Mouse (Mus musculus) heart, embryonic 15.5 days (tissue): ENCODE measurements around the gene Prl7c1. TPM values are rescaled to one million over a fixed set of nuclear protein-coding genes. Genes with fewer than 3 reads are reported as not detected.
"Not testable (repeated sequence)": the region's sequence is repeated elsewhere in the genome, so short reads cannot be mapped to it uniquely, and the experiment has no call there.

Experiments
- ATAC-seq: fragments of 200-750 bp; cut with Nextera tagmentation; replicated peaks from 2 replicates; pipeline ENCODE4 v1.8.0; 2017; ENCODE audit warnings: low read depth, moderate TSS enrichment; ENCODE audit not compliant: insufficient number of reproducible peaks, insufficient read depth, low FRiP score
- H3K27ac ChIP-seq: fragments of 300-500 bp; sonication (generic); 2 replicates; pipeline ENCODE4 v1.5.1; 2015; ENCODE audit warnings: mild to moderate bottlenecking, inconsistent platforms
- H3K27me3 ChIP-seq: fragments of 300-500 bp; sonication (generic); 2 replicates; pipeline ENCODE4 v1.6.1; 2015; ENCODE audit warnings: inconsistent platforms
- H3K36me3 ChIP-seq: fragments of 300-500 bp; sonication (generic); 2 replicates; pipeline ENCODE4 v1.6.1; 2015; ENCODE audit warnings: mild to moderate bottlenecking, inconsistent platforms
- H3K4me1 ChIP-seq: fragments of 300-500 bp; sonication (generic); replicated peaks from 2 replicates; pipeline ENCODE4 v1.6.1; 2015; ENCODE audit warnings: inconsistent platforms
- H3K4me2 ChIP-seq: fragments of 300-500 bp; sonication (generic); 2 replicates; pipeline ENCODE4 v1.6.1; 2015; ENCODE audit warnings: inconsistent platforms, mild to moderate bottlenecking, moderate library complexity
- H3K4me3 ChIP-seq: fragments of 300-500 bp; sonication (generic); 2 replicates; pipeline ENCODE4 v1.5.1; 2015; ENCODE audit warnings: mild to moderate bottlenecking, inconsistent platforms
- H3K9ac ChIP-seq: fragments of 300-500 bp; sonication (generic); 2 replicates; pipeline ENCODE4 v1.6.1; 2015; ENCODE audit warnings: mild to moderate bottlenecking, inconsistent platforms
- H3K9me3 ChIP-seq: fragments of 300-500 bp; sonication (generic); replicated peaks from 2 replicates; pipeline ENCODE4 v1.6.1; 2016; ENCODE audit warnings: inconsistent platforms
- whole genome bisulfite sequencing: fragments of 180-500 bp; shearing (Covaris S2); methylation state at CpG from one replicate; pipeline ENCODE4 v1.1.7; 2015; ENCODE audit warnings: mixed read lengths; 5-methylcytosine and 5-hydroxymethylcytosine counted together
- polyA plus RNA-seq: library from polyadenylated mRNA; unstranded; fragments of >200 nt; fragmentation: Nextera tagmentation; extraction: Ambion mirVana; gene quantifications from 2 replicates; pipeline ENCODE4 v1.2.1, GENCODE M21; 2015

The Prl7c1 gene
- polyA plus RNA-seq = not detected in 2 replicates

- H3K9me3 ChIP-seq, ATAC-seq: not testable (repeated sequence)
- 66% methylated on average over 3 of the region's 3 CpGs for WGBS
These were observed at the start of gene Prl7c1 for GRCm38 (mm10) chr13:27780704-27781103. Gene Prl7c1, minus strand, starts transcription at chr13:27780804.

DNA sequence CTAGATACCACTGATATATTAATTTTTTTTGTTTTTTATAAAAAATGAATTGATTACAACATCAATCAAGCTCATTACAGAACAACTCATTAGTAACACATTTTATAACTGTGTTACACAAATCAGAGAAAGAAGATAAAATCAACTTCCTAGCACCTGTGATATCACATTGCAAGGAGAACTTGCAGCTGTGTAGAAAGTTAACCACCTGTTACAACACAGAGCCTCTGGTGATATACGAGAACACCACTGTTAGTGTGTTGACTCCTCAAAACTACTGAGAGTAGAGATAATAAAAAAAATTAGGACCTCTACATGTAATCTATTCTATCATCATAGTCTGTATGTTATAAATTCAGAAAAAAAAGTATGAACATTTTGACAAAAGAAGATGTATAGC is 22.2 kb upstream of the Prl7c1 start:
- H3K9me3 ChIP-seq = no peaks in the 10 kb centered on the region
- no peak overlapping the region for H3K4me2 ChIP-seq
- H3K4me3 ChIP-seq = no peak overlapping the region
- no peaks in the 10 kb centered on the region for H3K27me3 ChIP-seq
- no peak for ATAC-seq
- WGBS = 69% methylated on average over 1 of the region's 1 CpGs
- no peak overlapping the region for H3K27ac ChIP-seq
- no peaks in the 10 kb centered on the region for H3K36me3 ChIP-seq
- H3K4me1 ChIP-seq = no peaks in the 10 kb centered on the region
- no peak overlapping the region for H3K9ac ChIP-seq

More at GRCm38 (mm10) chr13:27780704-27781103, at the start of gene Prl7c1:
- H3K4me3 ChIP-seq, H3K9ac ChIP-seq, H3K36me3 ChIP-seq, H3K4me1 ChIP-seq, H3K4me2 ChIP-seq, H3K27ac ChIP-seq, H3K27me3 ChIP-seq: not testable (repeated sequence)

- no peak within 1 kb of the TSS for H3K4me3 ChIP-seq
- H3K27ac ChIP-seq = no peak within 1 kb of the TSS
- no peaks in the 10 kb centered on the region for H3K4me1 ChIP-seq
- WGBS = 78% methylated on average over 1 of the region's 1 CpGs
- ATAC-seq = no peak
- H3K27me3 ChIP-seq = no peaks in the 10 kb centered on the region
- H3K9me3 ChIP-seq = no peaks in the 10 kb centered on the region
- H3K9ac ChIP-seq = no peak within 1 kb of the TSS
- H3K4me2 ChIP-seq = no peak within 1 kb of the TSS
- no peaks in the 10 kb centered on the region for H3K36me3 ChIP-seq
These were observed 20.8 kb upstream of the Prl7c1 start, which contains the start of gene Prl2a1 for GRCm38 (mm10) chr13:27801354-27801753. Gene Prl2a1, plus strand, starts transcription at chr13:27801654.

DNA sequence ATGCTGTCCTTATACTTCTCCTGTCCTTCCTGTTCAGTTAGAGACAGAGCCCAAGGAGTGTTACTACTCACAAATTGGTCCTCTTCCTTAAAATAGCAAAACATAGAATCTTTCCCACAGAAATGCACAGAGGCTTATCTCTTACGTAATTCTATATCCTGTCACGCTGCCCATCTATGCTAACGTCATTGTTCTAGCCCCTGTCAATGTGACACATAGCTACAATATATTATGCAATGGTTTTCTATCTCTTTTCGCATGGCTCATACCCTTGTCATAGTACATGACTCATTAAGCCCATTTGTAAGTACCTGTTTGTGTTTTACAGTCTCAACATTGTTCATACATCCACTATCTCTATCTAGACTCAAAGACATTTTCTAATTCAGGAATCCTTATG is 18.7 kb upstream of the Prl7c1 start:
- H3K9me3 ChIP-seq = no peaks in the 10 kb centered on the region

GRCm38 (mm10) chr13:27734512-27735186 is 46.0 kb downstream of the Prl7c1 start:
- no peaks in the 10 kb centered on the region for H3K36me3 ChIP-seq
- no peaks in the 10 kb centered on the region for H3K9me3 ChIP-seq
- H3K27me3 ChIP-seq = no peaks in the 10 kb centered on the region
- ATAC-seq = no peak
- no peak overlapping the region for H3K4me3 ChIP-seq
- no peak overlapping the region for H3K4me2 ChIP-seq
- whole genome bisulfite sequencing = 77% methylated on average over 10 of the region's 10 CpGs
- no peak overlapping the region for H3K9ac ChIP-seq
- H3K27ac ChIP-seq = no peak overlapping the region
- no peaks in the 10 kb centered on the region for H3K4me1 ChIP-seq

More for the DNA sequence above, 18.7 kb upstream of the Prl7c1 start:
- Histone ChIP-seq H3K4me1 (no peaks in the 10 kb centered on the region), H3K4me3 (no peak overlapping the region), H3K36me3 (no peaks in the 10 kb centered on the region), H3K9ac (no peak overlapping the region), H3K4me2 (no peak overlapping the region), H3K27me3 (no peaks in the 10 kb centered on the region), H3K27ac (no peak overlapping the region)
- WGBS = 67% methylated on average over 4 of the region's 4 CpGs
- no peak for ATAC-seq

DNA sequence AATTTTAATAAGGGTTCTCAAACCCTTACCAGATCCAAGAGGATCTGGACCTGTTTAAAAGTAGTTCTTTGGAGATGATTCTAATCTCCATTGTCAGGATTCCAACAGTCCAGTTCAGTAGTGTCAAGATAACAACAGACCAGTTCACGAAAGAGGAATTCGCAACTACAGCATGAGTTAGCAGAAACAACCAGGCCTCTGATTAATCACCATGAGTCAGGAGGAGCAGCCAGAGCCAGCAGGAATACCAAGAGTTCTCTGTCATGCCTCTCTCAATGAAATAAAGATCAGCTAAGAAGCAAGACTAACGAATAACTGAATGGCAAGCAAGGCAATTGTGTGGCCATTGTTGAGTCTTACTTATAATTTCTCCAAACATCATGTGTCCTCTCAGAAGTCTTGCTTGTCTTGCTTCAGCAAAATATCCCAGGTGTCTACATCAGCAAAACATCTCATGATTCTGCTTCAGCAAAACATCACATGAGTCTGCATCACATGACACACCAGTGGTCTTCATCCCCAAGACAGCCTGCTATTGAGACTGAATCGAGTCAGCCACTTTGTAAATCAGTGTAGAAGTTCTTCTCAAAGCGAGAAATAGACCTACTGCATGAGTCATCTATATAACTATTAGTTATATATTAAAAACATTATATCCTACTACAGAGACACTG is 50.2 kb downstream of the Prl7c1 start:
- WGBS = 60% methylated on average over 5 of the region's 5 CpGs
- not testable (repeated sequence) for H3K4me3 ChIP-seq, H3K36me3 ChIP-seq, H3K27ac ChIP-seq, H3K9me3 ChIP-seq, ATAC-seq, H3K4me1 ChIP-seq, H3K4me2 ChIP-seq, H3K9ac ChIP-seq, H3K27me3 ChIP-seq

DNA sequence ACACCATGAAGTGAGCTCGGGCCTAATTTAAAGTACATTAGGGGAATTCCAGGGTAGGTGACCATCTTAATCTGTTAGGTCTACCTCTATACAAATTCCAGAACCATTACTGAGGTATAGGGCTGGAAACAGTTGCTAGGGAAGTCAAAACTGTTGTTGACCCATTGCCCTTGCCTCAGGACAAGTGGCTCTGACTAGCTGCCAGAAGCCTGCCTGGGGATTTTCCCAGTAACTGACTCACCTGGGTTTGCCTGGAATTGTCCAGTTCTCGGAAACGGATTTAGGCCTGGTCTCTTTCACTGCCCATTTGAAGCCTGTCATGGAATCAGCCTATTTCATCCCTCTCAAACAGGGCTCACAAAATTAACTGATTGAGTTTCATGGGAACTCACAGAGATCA is 55.5 kb downstream of the Prl7c1 start:
- H3K27ac ChIP-seq, ATAC-seq, H3K9ac ChIP-seq, H3K27me3 ChIP-seq, H3K4me2 ChIP-seq, H3K4me1 ChIP-seq, H3K36me3 ChIP-seq, H3K4me3 ChIP-seq, H3K9me3 ChIP-seq: not testable (repeated sequence)
- 79% methylated on average over 3 of the region's 3 CpGs for WGBS

Other genes with a start within 250 kb of the Prl7c1 start
- not detected in 2 replicates for gene Prl8a9, start 216.2 kb downstream of the Prl7c1 start, polyA plus RNA-seq
- not detected in 2 replicates for gene Prl8a1, start 198.6 kb downstream of the Prl7c1 start, polyA plus RNA-seq
- not detected in 2 replicates for gene Prl7b1, start 170.2 kb downstream of the Prl7c1 start, polyA plus RNA-seq
- not detected in 2 replicates for gene Prl7a1, start 138.3 kb downstream of the Prl7c1 start, polyA plus RNA-seq
- not detected in 2 replicates for gene Prl7a2, start 112.8 kb downstream of the Prl7c1 start, polyA plus RNA-seq
- not detected in 2 replicates for gene Prl7d1, start 64.1 kb downstream of the Prl7c1 start, polyA plus RNA-seq
- not detected in 2 replicates for gene Prl2a1, start 20.9 kb upstream of the Prl7c1 start, polyA plus RNA-seq
- gene Prl2c1, start 68.5 kb upstream of the Prl7c1 start, polyA plus RNA-seq = not detected in 2 replicates
- gene Prl4a1, start 235.4 kb upstream of the Prl7c1 start, polyA plus RNA-seq = not detected in 2 replicates